Mouse (Mus musculus) E14TG2a.4 (cell line): ENCODE results near the gene Trpm3.

Experiments
- CTCF ChIP-seq: conservative IDR thresholded peaks from 2 replicates; pipeline ENCODE4 v1.5.1; 2014; ENCODE audit warnings: low read length
- NANOG ChIP-seq: IDR thresholded peaks from 2 replicates; pipeline ENCODE4 v1.6.1; 2014; ENCODE audit warnings: borderline replicate concordance, low read length, mixed read lengths

- TF ChIP-seq CTCF, result no peak
- TF ChIP-seq NANOG, result no peak
These were observed 517.8 kb downstream of the Trpm3 start for GRCm38 (mm10) chr19:22656466-22657215.
